Mouse (Mus musculus) WW6 (cell line): ENCODE measurements around the gene Icam5.
A peak's percentile ranks its signal among the peaks of the same experiment; 100 is the strongest.
"Not testable (repeated sequence)": the region's sequence is repeated elsewhere in the genome, so short reads cannot be mapped to it uniquely, and the experiment has no call there.

Experiments used
- DNase-seq: peaks from one replicate; pipeline ENCODE4 v3.0.0-alpha.2; 2013; ENCODE audit warnings: low read depth, low spot score

The Icam5 gene

DNA sequence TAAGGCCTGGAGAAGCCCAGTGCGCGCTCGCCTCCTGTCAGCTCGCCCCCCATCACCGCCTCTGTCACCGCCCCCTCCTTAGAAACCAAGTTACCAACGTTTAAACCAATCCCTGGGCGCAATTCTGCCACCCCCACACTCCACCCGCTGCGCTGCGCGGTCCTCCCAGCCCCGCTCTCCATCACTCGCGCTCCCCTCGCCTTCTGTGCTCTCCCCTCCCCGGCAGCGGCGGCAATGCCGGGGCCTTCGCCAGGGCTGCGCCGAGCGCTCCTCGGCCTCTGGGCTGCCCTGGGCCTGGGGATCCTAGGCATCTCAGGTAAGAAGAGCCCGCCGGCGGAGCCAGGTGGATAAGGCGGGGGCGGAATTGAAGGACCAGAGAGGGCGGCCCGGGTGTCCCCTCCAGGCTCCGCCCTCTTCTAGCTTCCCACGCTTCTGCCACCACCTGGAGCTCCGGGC is at the start of gene Icam5:
Gene Icam5, plus strand, starts transcription at position 178 of the 456 bp plus-strand sequence.
- DNase-seq = no peak

DNA sequence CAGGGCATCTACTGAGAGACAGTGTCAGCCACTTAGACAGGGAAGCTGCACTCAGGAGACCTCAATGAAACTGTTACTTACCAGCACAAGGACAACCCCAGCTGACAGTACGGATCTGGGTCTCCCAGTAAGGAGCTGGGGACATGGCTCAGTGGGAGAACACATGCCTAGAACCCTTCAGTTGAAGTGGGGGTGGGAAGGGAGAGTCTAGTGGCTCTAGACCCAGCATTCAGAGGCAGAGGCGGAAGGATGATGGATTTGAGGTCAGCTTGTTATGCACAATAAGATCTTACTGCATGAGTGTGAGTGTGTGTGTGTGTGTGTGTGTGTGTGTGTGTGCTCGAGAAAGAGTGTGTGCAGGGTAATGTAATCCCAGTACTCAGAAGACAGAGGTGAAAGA is 49.7 kb upstream of the Icam5 start:
- DNase-seq = no peak

DNA sequence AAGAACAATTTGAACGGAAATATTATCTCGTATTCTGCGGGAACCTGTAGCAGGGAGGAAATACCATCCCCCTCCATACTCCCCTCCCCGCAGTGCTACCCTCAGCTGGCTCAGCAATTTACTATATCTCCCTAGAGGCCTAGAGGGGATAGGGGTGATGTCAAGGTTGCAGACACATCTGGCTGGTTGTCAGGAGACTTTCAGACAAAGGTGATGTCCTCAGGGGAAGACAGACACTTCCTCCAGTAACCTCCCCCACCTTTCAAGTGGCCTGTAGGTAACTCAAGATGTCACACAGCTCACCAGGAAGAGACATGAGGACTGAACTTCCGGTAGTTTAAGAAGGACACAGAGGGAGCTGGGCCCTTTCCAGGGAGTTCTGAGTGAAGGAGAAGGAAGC is 48.7 kb upstream of the Icam5 start:
- no peak for DNase-seq

GRCm38 (mm10) chr9:20986952-20987686 is 44.8 kb upstream of the Icam5 start:
- no peak for DNase-seq

- no peak for DNase-seq
These were observed 43.9 kb upstream of the Icam5 start for GRCm38 (mm10) chr9:20987953-20988352.

DNA sequence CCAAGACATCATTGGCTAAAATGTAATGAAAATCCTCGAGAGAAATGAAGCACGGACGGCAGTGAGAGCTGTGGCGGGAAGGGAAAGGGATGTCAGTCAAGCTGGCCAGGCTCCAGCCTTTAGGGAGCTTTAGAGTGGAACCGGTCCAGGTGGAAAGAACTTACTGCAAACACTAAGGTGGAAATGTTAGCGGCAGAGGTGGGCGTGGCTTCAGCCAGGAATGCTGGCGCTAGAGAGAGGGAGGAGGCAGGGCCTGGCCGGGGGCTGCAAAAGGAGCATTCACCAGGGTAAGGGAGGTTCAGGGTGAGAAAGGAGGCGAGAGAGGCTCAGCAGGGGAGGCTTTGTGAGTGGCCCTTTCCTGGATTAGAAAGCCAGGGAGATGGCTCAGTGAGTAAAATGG is 41.0 kb upstream of the Icam5 start:
- DNase-seq = no peak

DNA sequence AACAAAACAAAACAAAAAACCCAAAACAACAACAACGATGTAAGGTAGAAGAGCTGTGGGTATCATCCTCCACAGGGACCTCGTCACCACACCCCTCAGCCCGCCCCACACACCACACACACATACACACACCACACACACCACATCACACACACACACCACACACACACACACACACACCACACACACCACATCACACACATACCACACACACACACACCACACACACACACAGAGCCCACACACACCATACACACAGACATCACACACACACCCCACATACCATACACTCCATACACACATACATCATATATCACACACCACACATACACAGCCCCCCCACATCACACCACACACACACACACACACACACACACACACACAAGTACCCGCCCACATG is 40.3 kb upstream of the Icam5 start:
- no peak for DNase-seq

GRCm38 (mm10) chr9:20993165-20993898 is 38.5 kb upstream of the Icam5 start:
- no peak for DNase-seq

DNA sequence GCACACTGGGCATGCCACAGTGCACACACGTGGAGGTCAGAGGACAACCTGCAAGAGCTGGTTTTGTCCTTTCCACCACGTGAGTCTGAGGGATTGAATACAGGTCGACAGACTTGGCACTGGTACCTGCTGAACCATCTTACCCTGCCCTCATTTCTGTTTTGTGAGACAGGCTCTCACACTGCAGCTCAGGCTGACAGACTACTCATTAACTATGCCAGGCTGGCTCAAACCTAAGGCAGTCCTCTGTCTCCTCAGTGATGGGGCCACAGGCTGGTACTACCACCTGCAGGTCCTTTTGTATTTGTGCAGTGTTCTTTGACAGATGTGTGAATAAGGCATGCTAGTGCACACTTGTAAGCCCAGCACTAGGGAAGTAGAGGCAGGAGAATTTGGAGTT is 36.8 kb upstream of the Icam5 start:
- DNase-seq = no peak

- DNase-seq = no peak
These were observed 34.8 kb upstream of the Icam5 start for GRCm38 (mm10) chr9:20997065-20997464.

GRCm38 (mm10) chr9:20998337-20998736 is 33.5 kb upstream of the Icam5 start:
- DNase-seq = not testable (repeated sequence)

- no peak for DNase-seq
These were observed 31.1 kb upstream of the Icam5 start for GRCm38 (mm10) chr9:21000811-21001210.

DNA sequence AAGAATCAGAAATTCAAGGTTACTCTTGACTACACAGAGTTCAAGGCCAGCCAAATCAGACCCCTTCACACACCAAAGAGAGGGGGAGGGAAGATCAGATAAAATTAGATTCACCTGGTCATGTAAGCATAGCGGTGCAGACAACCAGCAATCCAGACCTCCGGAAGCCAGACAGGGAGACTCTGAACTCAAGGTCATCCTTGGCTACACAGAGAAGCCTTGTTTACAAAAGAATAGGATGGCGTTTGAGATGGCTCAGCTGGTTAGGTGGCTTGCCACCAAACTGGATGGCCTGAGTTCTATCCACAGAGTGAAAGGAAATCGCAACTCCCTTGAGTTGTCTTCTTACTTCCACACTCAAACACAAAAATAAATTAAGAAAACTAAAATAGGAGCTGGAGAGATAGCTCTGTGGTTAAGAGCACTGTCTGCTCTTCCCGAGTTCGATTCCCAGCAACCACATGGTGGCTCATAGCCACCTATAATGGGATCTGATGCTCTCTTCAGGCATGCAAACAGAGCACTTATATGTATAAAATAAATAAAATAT is 30.1 kb upstream of the Icam5 start:
- DNase-seq = no peak

DNA sequence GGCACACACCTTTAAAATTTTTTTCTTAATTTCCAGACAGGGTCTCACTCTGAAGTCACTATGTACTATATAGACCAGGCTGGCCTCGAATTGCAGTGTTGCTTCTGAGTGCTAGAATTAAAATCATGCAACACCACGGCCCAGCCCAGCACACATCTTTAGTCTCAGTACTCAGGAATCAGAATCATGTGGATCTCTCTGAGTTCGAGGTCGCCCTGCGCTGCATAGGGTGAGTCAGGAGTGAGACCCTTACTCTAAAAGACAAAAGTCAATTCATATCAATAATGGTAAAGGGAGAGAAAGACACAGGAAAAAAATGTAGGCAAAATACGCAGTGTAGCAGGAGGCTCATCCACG is 29.6 kb upstream of the Icam5 start:
- no peak for DNase-seq

GRCm38 (mm10) chr9:21002627-21003551 is 29.0 kb upstream of the Icam5 start, which contains the start of gene Mrpl4:
TSS of gene Mrpl4 (plus strand) at chr9:21002738.
- peak; percentile 84 for DNase-seq

DNA sequence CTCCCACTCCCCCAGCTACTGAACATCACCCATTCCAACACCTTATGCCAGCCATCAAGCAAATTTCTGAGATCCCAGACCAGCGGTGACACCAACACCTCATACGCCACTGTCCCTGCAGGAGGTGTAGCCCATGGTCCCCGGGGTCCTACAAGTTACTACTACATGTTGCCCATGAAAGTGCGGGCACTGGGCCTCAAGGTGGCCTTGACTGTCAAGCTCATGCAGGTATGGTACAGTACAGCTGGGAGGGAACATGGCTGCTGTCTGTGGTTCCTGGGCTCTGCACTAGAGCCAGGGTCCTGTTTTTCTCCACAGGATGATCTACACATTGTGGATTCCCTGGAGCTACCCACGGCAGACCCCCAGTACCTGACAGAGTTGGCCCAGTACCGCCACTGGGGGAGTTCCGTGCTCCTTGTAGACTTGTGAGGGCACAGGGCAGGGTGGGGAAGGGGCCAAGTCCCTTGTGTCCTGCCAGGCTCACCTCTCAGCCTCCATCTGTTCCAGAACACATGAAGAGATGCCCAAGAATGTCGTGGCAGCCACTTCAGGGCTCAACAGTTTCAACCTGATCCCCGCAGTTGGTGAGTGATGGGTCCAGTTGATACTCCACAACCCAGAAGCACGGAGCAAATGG is 24.4 kb upstream of the Icam5 start:
- no peak for DNase-seq

GRCm38 (mm10) chr9:21008007-21008406 is 23.9 kb upstream of the Icam5 start:
- DNase-seq = no peak

DNA sequence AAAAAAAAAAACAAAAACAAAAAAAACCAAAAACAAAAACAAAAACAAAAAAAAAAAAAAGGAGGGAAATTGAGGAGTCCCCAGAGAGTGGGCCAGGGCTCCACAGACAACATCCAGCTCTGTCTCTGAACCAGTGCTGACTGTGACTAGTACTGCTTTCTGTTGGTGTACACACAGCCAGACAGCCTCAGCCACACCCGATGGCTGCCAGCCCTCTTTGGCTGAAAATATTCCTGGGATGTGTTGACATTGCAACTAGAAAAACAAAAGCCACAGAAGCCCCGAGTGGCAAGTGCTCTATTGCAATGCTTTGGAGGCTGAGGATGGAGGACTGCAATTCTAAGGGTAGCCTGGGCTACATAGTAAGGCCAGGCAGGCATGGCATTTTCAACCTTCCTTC is 21.5 kb upstream of the Icam5 start:
- DNase-seq = no peak

DNA sequence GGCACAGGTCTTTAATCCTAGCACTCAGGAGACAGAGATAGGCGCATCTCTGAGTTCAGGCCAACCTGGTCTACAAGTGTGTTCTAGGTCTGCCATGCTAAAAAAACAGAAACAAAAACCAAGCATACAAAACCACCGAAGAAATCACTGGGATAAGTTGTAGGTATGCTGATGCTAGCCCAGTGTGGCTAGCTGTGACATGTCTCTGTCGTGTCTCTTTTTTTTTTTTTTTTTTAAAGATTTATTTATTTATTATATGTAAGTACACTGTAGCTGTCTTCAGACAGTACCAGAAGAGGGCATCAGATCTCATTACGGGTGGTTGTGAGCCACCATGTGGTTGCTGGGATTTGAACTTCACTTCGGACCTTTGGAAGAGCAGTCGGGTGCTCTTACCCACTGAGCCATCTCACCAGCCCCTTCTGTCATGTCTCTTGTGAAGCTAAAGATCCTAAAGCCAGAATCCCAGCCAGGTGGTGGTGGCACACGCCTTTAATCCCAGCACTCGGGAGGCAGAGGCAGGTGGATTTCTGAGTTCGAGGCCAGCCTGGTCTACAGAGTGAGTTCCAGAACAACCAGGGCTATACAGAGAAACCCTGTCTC is 20.8 kb upstream of the Icam5 start:
- not testable (repeated sequence) for DNase-seq

DNA sequence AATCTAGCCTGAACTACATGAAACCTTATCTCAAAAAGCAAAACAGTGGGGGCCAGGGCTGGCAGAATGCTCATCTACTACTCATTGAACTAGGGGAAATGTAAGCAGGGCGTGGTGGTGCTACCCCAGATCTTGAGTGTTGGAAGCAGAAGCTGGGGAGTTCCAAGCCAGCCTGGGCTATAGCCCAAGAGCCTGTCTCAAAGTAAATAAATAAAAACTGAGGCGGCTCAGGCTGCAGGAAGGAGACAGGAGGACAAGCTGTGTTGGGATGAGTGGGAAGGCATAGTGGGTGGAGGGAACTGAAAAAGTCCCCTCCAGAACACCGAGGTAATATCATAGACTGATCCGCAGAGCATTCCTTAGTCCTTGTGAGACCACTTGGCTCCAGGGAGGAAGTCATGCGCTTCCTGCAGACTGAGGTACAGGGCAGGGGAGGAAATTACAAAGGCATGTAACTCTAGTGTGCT is 20.0 kb upstream of the Icam5 start:
- no peak for DNase-seq

- no peak for DNase-seq
These were observed 19.5 kb upstream of the Icam5 start for GRCm38 (mm10) chr9:21012368-21012767.
